Mouse (Mus musculus): ENCODE results near the gene Galt. TPM values are rescaled to one million over a fixed set of nuclear protein-coding genes. Genes with fewer than 3 reads are reported as not detected.
A peak's percentile ranks its signal among the peaks of the same experiment; 100 is the strongest.
"Not testable (repeated sequence)": the region's sequence is repeated elsewhere in the genome, so short reads cannot be mapped to it uniquely, and the experiment has no call there.

Gene Galt
- polyA plus RNA-seq, 1 experiment: 196 TPM

DNA sequence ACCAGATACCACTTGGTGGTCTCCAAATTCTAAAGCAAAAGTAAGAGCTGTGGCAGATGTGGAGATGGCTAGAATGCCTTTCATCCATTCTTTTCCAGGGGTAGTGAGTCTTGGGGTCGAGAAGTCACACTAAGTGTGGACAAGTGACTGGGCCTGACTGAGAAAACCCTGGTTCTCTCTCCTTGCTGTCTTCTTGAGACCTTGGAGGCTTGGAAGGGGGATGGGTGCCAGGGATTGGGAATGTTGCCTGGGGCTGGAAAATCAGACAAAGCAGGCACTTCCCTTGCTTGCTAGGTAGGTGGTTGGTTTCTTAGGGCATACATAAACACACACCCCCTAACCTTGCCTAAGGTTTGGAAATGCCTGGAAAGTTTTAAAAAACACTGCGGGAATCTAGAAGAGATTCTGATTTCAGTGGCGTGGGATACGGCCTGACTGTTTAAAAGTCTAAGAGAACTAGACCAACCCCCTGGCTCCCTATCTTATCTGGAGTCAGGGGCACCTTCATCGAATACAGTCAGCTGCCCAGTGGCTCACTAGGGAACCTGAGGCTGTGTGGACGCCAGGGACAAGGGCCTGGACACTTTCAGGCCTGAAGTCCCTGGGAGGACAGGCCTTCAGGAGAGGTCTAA lies 4.7 kb downstream of the Galt start:
- 40% methylated on average over 6 of the region's 6 CpGs for WGBS
- no peak for DNase-seq
- Histone ChIP-seq H3K27ac (ENCODE audit: insufficient read depth, low read length) (peak overlapping the region; percentile 66), H3K27me3 (ENCODE audit: control insufficient read depth, insufficient read depth, low read length) (no peaks in the 10 kb centered on the region), H3K4me1 (ENCODE audit: control insufficient read depth, insufficient read depth, low read length) (peaks cover 43% of the 10 kb centered on the region), H3K4me3 (replicated peaks; ENCODE audit: insufficient read depth, low read depth, low read length) (peak overlapping the region; percentile 56)
- TF ChIP-seq CTCF (IDR thresholded peaks at IDR 0.05; ENCODE audit: borderline replicate concordance, insufficient read depth, low read depth, low read length) (no peak), POLR2A (IDR thresholded peaks at IDR 0.05; ENCODE audit: borderline replicate concordance, insufficient read depth, low read length) (no peak)

DNA sequence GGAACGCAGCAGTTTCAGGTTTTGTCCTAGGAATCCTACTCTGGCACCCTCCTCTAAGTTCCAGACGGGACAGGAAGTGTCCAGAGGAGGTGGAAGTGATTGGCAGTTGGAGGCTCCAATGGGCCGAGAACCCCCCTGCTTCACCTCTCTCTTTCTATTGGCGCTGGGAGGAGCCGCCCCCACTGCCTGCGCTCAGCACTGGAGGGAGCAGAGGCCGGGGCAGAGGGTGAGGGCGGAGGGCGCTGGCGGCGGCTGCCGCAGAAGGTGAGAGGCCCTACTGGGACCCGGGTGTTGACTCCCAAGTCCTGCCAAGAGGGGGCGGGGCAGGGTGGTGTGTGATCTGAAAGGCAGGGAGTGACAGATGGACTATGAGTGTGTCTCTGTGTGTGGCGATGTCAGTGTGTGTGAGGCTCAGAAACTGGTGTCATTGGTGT lies 5.3 kb downstream of the Galt start:
- Histone ChIP-seq H3K27me3 (ENCODE audit: control insufficient read depth, insufficient read depth, low read length) (no peaks in the 10 kb centered on the region), H3K4me3 (replicated peaks; ENCODE audit: insufficient read depth, low read depth, low read length) (peak overlapping the region; percentile 56), H3K4me1 (ENCODE audit: control insufficient read depth, insufficient read depth, low read length) (peaks cover 43% of the 10 kb centered on the region), H3K27ac (ENCODE audit: insufficient read depth, low read length) (peak overlapping the region; percentile 66)
- TF ChIP-seq CTCF (IDR thresholded peaks at IDR 0.05; ENCODE audit: borderline replicate concordance, insufficient read depth, low read depth, low read length): no peak
- TF ChIP-seq POLR2A (IDR thresholded peaks at IDR 0.05; ENCODE audit: borderline replicate concordance, insufficient read depth, low read length): peak; percentile 53
- 2% methylated on average over 15 of the region's 15 CpGs for WGBS
- peak; percentile 93 to 95 for DNase-seq

DNA sequence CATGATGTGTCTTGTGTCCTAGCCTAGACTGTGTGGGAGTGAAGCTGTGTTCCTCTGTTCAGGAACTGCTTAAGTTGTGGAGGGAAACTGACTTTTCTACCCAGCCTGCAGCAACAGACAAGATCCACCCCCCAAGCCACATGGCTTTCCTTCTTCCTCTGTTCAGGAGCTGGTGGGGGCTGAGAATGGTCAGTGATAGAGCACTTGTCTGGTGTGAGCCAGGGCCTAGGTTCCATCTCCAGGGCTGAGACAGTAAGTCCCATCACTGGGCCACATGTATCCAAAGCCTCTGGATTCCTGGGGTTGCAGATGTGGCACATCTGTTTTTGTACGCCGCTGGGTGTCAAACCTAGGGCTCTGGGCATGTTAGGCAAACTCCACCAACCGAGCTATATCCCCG lies 5.9 kb downstream of the Galt start:
- H3K4me3 ChIP-seq (replicated peaks; ENCODE audit: insufficient read depth, low read depth, low read length): peak overlapping the region; percentile 56
- WGBS: 53% methylated on average over 4 of the region's 4 CpGs
- H3K27ac ChIP-seq (ENCODE audit: insufficient read depth, low read length): peak overlapping the region; percentile 66
- TF ChIP-seq CTCF (IDR thresholded peaks at IDR 0.05; ENCODE audit: borderline replicate concordance, insufficient read depth, low read depth, low read length) (no peak), POLR2A (IDR thresholded peaks at IDR 0.05; ENCODE audit: borderline replicate concordance, insufficient read depth, low read length) (no peak)
- DNase-seq: no peak
- H3K4me1 ChIP-seq (ENCODE audit: control insufficient read depth, insufficient read depth, low read length): peaks cover 43% of the 10 kb centered on the region
- no peaks in the 10 kb centered on the region for H3K27me3 ChIP-seq (ENCODE audit: control insufficient read depth, insufficient read depth, low read length)

DNA sequence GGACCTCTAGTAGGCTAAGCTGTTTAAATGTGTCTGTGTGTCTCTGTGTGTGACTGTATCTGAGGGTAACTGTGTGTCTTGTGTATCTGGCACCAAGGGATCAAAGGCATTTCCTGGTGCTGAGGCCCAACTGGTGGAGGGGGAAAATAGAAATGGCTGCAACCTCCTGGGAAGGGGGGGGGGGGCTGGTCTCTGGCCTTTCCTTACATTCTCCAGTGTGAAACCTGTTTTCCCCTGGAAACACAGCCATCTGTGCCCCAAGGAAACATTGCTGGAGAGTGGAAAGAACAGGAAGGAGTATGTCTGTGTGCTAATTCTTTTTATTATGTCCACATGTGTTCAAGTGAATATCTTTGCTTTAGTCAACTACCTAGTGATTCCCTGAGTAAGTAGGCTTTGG lies 6.7 kb downstream of the Galt start:
- H3K27ac ChIP-seq (ENCODE audit: insufficient read depth, low read length): peak overlapping the region; percentile 66
- TF ChIP-seq CTCF (IDR thresholded peaks at IDR 0.05; ENCODE audit: borderline replicate concordance, insufficient read depth, low read depth, low read length) (no peak), POLR2A (IDR thresholded peaks at IDR 0.05; ENCODE audit: borderline replicate concordance, insufficient read depth, low read length) (no peak)
- H3K27me3 ChIP-seq (ENCODE audit: control insufficient read depth, insufficient read depth, low read length): no peaks in the 10 kb centered on the region
- H3K4me1 ChIP-seq (ENCODE audit: control insufficient read depth, insufficient read depth, low read length): peaks cover 40% of the 10 kb centered on the region
- DNase-seq: no peak
- peak overlapping the region; percentile 56 for H3K4me3 ChIP-seq (replicated peaks; ENCODE audit: insufficient read depth, low read depth, low read length)

DNA sequence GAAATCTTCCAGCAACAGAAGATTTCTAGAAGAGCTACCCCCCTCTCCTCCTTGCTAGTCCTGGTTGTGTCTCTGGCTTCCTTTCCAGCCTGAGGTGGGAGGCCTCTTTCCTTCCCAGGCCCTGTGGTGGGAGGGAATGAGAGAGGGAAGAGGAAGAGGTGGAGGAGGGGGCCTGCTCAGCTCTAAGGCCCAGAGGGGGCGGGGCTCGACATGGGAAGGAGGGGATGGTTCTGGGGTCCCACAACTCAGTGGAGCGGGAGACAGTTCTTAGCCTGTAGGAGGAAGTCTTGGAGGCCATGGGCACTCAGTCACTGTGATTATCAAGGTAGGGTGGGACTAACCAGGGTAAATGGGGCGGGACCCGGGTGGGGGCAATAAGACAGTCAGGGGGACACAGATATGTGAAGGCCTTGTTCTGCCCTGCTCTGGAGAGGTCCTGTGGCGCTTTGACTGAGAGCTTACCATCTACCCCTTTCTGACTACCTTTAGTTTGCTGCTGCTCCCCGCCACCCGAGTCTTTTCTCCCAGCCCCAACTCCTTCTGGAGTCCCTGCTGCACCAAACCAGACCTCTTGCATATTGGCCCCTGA lies 7.2 kb downstream of the Galt start:
- peaks cover 36% of the 10 kb centered on the region for H3K4me1 ChIP-seq (ENCODE audit: control insufficient read depth, insufficient read depth, low read length)
- TF ChIP-seq CTCF (IDR thresholded peaks at IDR 0.05; ENCODE audit: borderline replicate concordance, insufficient read depth, low read depth, low read length): no peak
- TF ChIP-seq POLR2A (IDR thresholded peaks at IDR 0.05; ENCODE audit: borderline replicate concordance, insufficient read depth, low read length): no peak
- 48% methylated on average over 8 of the region's 8 CpGs for WGBS
- H3K27me3 ChIP-seq (ENCODE audit: control insufficient read depth, insufficient read depth, low read length): no peaks in the 10 kb centered on the region
- DNase-seq: peak in 1 of 2 experiments; percentile 23
- H3K4me3 ChIP-seq (replicated peaks; ENCODE audit: insufficient read depth, low read depth, low read length): no peak overlapping the region
- H3K27ac ChIP-seq (ENCODE audit: insufficient read depth, low read length): peak overlapping the region; percentile 73

DNA sequence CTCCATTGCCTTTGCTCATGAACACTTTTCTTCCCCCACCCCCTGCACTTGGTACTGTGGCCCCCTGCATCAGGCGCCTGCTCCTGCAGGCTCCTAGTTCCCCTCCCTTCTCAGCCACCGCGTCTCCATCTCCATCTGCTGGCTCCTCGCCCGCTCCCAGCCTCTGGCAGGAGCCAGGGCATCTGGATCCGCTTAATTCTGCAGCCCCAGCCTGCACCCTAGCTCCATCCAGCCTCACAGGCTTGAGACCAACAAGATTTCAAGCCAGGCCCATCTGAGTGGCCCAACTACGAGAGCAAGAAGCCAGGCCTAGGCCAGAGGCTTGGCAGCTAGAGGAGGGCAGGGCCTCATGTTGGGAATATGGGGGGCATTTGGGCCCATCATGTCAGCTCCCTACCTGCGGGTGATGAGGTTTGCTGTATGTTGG lies 7.7 kb downstream of the Galt start:
- peak; percentile 47 to 56 for DNase-seq
- Histone ChIP-seq H3K4me1 (ENCODE audit: control insufficient read depth, insufficient read depth, low read length) (peaks cover 33% of the 10 kb centered on the region), H3K27ac (ENCODE audit: insufficient read depth, low read length) (peak overlapping the region; percentile 73), H3K4me3 (replicated peaks; ENCODE audit: insufficient read depth, low read depth, low read length) (peak overlapping the region; percentile 1)
- H3K27me3 ChIP-seq (ENCODE audit: control insufficient read depth, insufficient read depth, low read length): not testable (repeated sequence)
- WGBS: 21% methylated on average over 8 of the region's 8 CpGs

DNA sequence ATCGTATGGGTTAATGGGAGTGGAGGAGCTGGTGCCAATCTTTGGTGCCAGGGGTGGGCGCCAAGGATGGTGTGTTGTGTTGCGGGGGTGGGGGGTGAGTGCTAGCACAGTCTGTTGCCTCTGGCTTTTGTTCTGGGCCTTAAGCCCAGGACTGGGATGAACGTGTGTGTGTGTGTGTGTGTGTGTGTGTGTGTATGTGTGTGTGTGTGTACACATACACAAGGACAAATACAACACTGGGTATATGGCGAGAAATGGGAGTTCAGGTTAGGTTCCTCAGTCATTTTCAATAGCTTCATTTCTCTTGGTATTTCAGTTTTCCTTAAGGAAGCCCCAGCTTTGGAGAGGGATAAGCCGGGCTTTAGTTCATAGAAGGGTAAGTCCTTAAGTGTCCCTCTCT lies 8.1 kb downstream of the Galt start:
- H3K4me3 ChIP-seq (replicated peaks; ENCODE audit: insufficient read depth, low read depth, low read length); H3K27me3 ChIP-seq (ENCODE audit: control insufficient read depth, insufficient read depth, low read length); DNase-seq: not testable (repeated sequence)
- Histone ChIP-seq H3K4me1 (ENCODE audit: control insufficient read depth, insufficient read depth, low read length) (peaks cover 33% of the 10 kb centered on the region), H3K27ac (ENCODE audit: insufficient read depth, low read length) (peak overlapping the region; percentile 73)
- 34% methylated on average over 4 of the region's 6 CpGs for WGBS

DNA sequence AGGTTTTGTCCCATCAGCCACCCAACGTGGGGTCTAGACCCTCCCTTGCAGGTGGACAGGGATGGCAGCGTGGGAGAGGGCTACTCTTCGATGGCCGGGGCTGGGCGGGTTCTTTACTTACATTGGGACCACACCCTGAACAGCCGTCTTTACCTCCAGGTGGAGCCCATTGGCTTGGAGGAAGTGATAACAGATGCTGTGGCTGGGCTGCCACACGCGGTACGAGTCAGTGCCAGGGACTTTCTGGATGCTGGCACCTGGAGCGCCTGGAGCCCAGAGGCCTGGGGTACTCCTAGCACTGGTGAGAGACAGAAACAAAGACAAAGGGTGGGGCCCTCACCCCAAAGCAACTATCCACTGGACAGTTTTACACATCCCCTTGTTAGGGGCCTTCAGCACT lies 12.3 kb downstream of the Galt start:
- H3K27me3 ChIP-seq (ENCODE audit: control insufficient read depth, insufficient read depth, low read length); H3K27ac ChIP-seq (ENCODE audit: insufficient read depth, low read length); H3K4me3 ChIP-seq (replicated peaks; ENCODE audit: insufficient read depth, low read depth, low read length); H3K4me1 ChIP-seq (ENCODE audit: control insufficient read depth, insufficient read depth, low read length): not testable (repeated sequence)
- peak in 1 of 2 experiments; percentile 15 for DNase-seq
- WGBS: 30% methylated on average over 10 of the region's 10 CpGs

DNA sequence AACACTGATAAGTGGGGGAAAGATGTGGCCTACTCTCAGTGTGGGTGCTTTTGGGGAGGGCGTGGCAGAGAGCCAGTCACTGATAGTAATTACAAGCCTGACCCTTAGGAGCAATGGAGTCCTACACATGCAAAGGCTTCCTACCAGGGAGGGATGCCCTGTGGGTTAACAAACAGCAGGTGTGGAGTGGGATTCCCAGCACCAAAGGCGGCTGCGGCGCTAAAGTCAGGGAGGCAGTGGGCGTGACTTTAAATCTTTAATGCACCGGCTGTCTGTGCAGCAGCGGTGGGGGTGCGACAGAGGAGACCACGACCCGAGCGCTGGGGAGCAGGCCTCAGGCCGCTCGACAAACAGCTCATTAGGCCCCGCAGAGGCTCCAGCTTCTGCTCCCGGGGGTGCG lies 17.9 kb downstream of the Galt start:
- H3K27me3 ChIP-seq (ENCODE audit: control insufficient read depth, insufficient read depth, low read length); H3K27ac ChIP-seq (ENCODE audit: insufficient read depth, low read length); H3K4me3 ChIP-seq (replicated peaks; ENCODE audit: insufficient read depth, low read depth, low read length); H3K4me1 ChIP-seq (ENCODE audit: control insufficient read depth, insufficient read depth, low read length): not testable (repeated sequence)
- peak; percentile 26 to 40 for DNase-seq
- WGBS: 9% methylated on average over 6 of the region's 16 CpGs

Data from cerebellum, adult 2 months (tissue).